Mouse (Mus musculus): ENCODE results near the gene Ugt1a5. TPM values are rescaled to one million over a fixed set of nuclear protein-coding genes. Genes with fewer than 3 reads are reported as not detected.

Ugt1a5 gene
- total RNA-seq, 1 experiment, result not detected

DNA sequence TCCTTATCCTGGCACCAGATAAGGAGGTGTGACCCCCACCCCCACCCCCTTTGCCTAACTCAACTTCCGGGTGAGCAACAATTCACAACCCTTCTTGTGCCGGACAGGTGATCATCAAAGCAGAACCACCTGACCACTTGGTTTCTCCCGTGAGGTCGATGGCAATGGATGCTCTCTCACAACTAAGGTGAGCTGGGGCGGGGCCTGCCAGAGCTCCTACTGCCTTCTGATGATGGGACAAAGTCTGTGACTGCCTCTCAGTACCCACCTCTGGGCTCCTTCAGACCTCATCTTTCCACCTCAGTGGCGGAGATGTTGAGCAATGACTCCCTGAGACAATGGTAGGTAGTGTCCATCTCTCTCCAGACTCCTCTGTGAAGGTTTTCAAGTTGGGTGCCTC is 80.1 kb downstream of the Ugt1a5 start:
- TF ChIP-seq ZNF384 (IDR thresholded peaks at IDR 0.05; ENCODE audit: low read depth, low read length) (no peak), CHD2 (IDR thresholded peaks at IDR 0.05; ENCODE audit: low read depth, low read length) (no peak), HCFC1 (IDR thresholded peaks at IDR 0.05; ENCODE audit: borderline replicate concordance, insufficient read depth, low read length) (no peak), ZC3H11A (IDR thresholded peaks at IDR 0.05; ENCODE audit: borderline replicate concordance, low read depth, low read length) (no peak), MAFK (IDR thresholded peaks at IDR 0.05; ENCODE audit: insufficient read depth, low read depth, low read length) (no peak)
- H3K9me3 ChIP-seq (ENCODE audit: control insufficient read depth, insufficient read depth, low read depth, low read length), result no peaks in the 10 kb centered on the region
- no peak for DNase-seq (ENCODE audit: low read depth, low spot score)
- H3K36me3 ChIP-seq (ENCODE audit: control insufficient read depth, insufficient read depth, low read length, poor library complexity, severe bottlenecking), result no peaks in the 10 kb centered on the region
- in situ Hi-C loops (cut with MboI; ENCODE audit: low sequenced_read_pairs in 2 of 2, unreplicated experiment in 2 of 2), result no loop called here
- H3K27ac ChIP-seq (ENCODE audit: insufficient read depth, low read depth, low read length, poor library complexity, severe bottlenecking), result no peak overlapping the region
- H3K4me1 ChIP-seq (ENCODE audit: control insufficient read depth in 2 of 2, insufficient read depth in 2 of 2, low read length in 2 of 2, poor library complexity in 1 of 2), result no peaks in the 10 kb centered on the region
- no peak overlapping the region for H3K4me3 ChIP-seq (ENCODE audit: insufficient read depth in 1 of 2, low read depth in 1 of 2, low read length in 2 of 2, poor library complexity in 1 of 2, severe bottlenecking in 1 of 2)
- no peak overlapping the region for H3K9ac ChIP-seq (ENCODE audit: insufficient read depth, low read depth, low read length, poor library complexity, severe bottlenecking)

DNA sequence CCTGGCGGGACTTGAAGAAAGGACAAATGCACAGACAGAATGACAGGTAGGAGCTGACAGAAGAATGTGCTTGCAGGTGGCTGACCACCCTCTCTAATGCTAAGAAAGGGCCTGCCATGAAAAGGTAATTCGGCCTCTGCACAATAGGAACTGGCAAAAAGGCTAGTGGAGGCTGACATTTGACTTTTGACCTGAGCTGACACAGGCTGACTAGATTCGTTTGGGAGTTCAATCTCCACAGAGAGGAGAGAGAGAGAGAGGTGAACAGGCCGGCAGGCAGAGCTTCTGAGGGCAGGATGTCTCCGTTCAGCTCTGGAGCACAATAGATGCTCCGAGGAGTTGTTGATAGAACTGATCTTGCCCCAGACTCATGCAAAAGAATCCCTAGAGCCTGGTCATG is 80.6 kb downstream of the Ugt1a5 start:
- TF ChIP-seq MAFK (IDR thresholded peaks at IDR 0.05; ENCODE audit: insufficient read depth, low read depth, low read length) (no peak), CHD2 (IDR thresholded peaks at IDR 0.05; ENCODE audit: low read depth, low read length) (no peak), HCFC1 (IDR thresholded peaks at IDR 0.05; ENCODE audit: borderline replicate concordance, insufficient read depth, low read length) (no peak), ZNF384 (IDR thresholded peaks at IDR 0.05; ENCODE audit: low read depth, low read length) (no peak), ZC3H11A (IDR thresholded peaks at IDR 0.05; ENCODE audit: borderline replicate concordance, low read depth, low read length) (no peak)
- no peaks in the 10 kb centered on the region for H3K4me1 ChIP-seq (ENCODE audit: control insufficient read depth in 2 of 2, insufficient read depth in 2 of 2, low read length in 2 of 2, poor library complexity in 1 of 2)
- no peaks in the 10 kb centered on the region for H3K36me3 ChIP-seq (ENCODE audit: control insufficient read depth, insufficient read depth, low read length, poor library complexity, severe bottlenecking)
- DNase-seq (ENCODE audit: low read depth, low spot score), result no peak
- no peaks in the 10 kb centered on the region for H3K9me3 ChIP-seq (ENCODE audit: control insufficient read depth, insufficient read depth, low read depth, low read length)
- no peak overlapping the region for H3K27ac ChIP-seq (ENCODE audit: insufficient read depth, low read depth, low read length, poor library complexity, severe bottlenecking)
- in situ Hi-C loops (cut with MboI; ENCODE audit: low sequenced_read_pairs in 2 of 2, unreplicated experiment in 2 of 2), result no loop called here
- no peak overlapping the region for H3K4me3 ChIP-seq (ENCODE audit: insufficient read depth in 1 of 2, low read depth in 1 of 2, low read length in 2 of 2, poor library complexity in 1 of 2, severe bottlenecking in 1 of 2)
- no peak overlapping the region for H3K9ac ChIP-seq (ENCODE audit: insufficient read depth, low read depth, low read length, poor library complexity, severe bottlenecking)

GRCm38 (mm10) chr1:88247660-88248059 is 81.8 kb downstream of the Ugt1a5 start:
- in situ Hi-C loops (cut with MboI; ENCODE audit: low sequenced_read_pairs in 2 of 2, unreplicated experiment in 2 of 2), result no loop called here
- H3K4me3 ChIP-seq (ENCODE audit: insufficient read depth in 1 of 2, low read depth in 1 of 2, low read length in 2 of 2, poor library complexity in 1 of 2, severe bottlenecking in 1 of 2), result no peak overlapping the region
- no peaks in the 10 kb centered on the region for H3K9me3 ChIP-seq (ENCODE audit: control insufficient read depth, insufficient read depth, low read depth, low read length)
- TF ChIP-seq ZC3H11A (IDR thresholded peaks at IDR 0.05; ENCODE audit: borderline replicate concordance, low read depth, low read length), result no peak
- no peak for TF ChIP-seq MAFK (IDR thresholded peaks at IDR 0.05; ENCODE audit: insufficient read depth, low read depth, low read length)
- no peak for TF ChIP-seq ZNF384 (IDR thresholded peaks at IDR 0.05; ENCODE audit: low read depth, low read length)
- no peak for TF ChIP-seq CHD2 (IDR thresholded peaks at IDR 0.05; ENCODE audit: low read depth, low read length)
- TF ChIP-seq HCFC1 (IDR thresholded peaks at IDR 0.05; ENCODE audit: borderline replicate concordance, insufficient read depth, low read length), result no peak
- H3K27ac ChIP-seq (ENCODE audit: insufficient read depth, low read depth, low read length, poor library complexity, severe bottlenecking), result no peak overlapping the region
- no peaks in the 10 kb centered on the region for H3K36me3 ChIP-seq (ENCODE audit: control insufficient read depth, insufficient read depth, low read length, poor library complexity, severe bottlenecking)
- no peak overlapping the region for H3K9ac ChIP-seq (ENCODE audit: insufficient read depth, low read depth, low read length, poor library complexity, severe bottlenecking)
- no peak for DNase-seq (ENCODE audit: low read depth, low spot score)
- H3K4me1 ChIP-seq (ENCODE audit: control insufficient read depth in 2 of 2, insufficient read depth in 2 of 2, low read length in 2 of 2, poor library complexity in 1 of 2), result no peaks in the 10 kb centered on the region

DNA sequence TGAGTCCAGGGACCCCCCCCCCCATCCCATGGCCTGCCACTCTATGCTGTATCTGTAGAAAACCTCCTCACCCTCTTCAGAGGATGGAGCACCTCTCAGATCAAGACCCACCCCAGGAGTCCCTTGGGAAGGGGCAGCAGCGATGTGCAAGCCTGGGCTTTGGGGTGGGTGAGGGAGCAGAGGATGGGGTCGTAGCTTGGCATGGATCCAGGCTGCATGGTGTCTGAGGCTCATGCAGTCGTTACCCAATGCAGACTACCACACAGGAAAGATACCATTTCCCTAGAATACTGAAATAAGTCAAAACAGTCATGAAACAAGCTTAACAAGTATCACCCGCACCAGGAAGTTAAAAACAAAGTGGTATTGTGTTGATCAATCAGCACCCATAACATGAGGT is 82.8 kb downstream of the Ugt1a5 start:
- in situ Hi-C loops (cut with MboI; ENCODE audit: low sequenced_read_pairs in 2 of 2, unreplicated experiment in 2 of 2), result no loop called here
- Histone ChIP-seq H3K9me3 (ENCODE audit: control insufficient read depth, insufficient read depth, low read depth, low read length) (no peaks in the 10 kb centered on the region), H3K4me1 (ENCODE audit: control insufficient read depth in 2 of 2, insufficient read depth in 2 of 2, low read length in 2 of 2, poor library complexity in 1 of 2) (no peaks in the 10 kb centered on the region), H3K9ac (ENCODE audit: insufficient read depth, low read depth, low read length, poor library complexity, severe bottlenecking) (no peak overlapping the region), H3K36me3 (ENCODE audit: control insufficient read depth, insufficient read depth, low read length, poor library complexity, severe bottlenecking) (no peaks in the 10 kb centered on the region), H3K27ac (ENCODE audit: insufficient read depth, low read depth, low read length, poor library complexity, severe bottlenecking) (no peak overlapping the region), H3K4me3 (ENCODE audit: insufficient read depth in 1 of 2, low read depth in 1 of 2, low read length in 2 of 2, poor library complexity in 1 of 2, severe bottlenecking in 1 of 2) (no peak overlapping the region)
- DNase-seq (ENCODE audit: low read depth, low spot score), result no peak
- TF ChIP-seq CHD2 (IDR thresholded peaks at IDR 0.05; ENCODE audit: low read depth, low read length) (no peak), HCFC1 (IDR thresholded peaks at IDR 0.05; ENCODE audit: borderline replicate concordance, insufficient read depth, low read length) (no peak), ZC3H11A (IDR thresholded peaks at IDR 0.05; ENCODE audit: borderline replicate concordance, low read depth, low read length) (no peak), MAFK (IDR thresholded peaks at IDR 0.05; ENCODE audit: insufficient read depth, low read depth, low read length) (no peak), ZNF384 (IDR thresholded peaks at IDR 0.05; ENCODE audit: low read depth, low read length) (no peak)

DNA sequence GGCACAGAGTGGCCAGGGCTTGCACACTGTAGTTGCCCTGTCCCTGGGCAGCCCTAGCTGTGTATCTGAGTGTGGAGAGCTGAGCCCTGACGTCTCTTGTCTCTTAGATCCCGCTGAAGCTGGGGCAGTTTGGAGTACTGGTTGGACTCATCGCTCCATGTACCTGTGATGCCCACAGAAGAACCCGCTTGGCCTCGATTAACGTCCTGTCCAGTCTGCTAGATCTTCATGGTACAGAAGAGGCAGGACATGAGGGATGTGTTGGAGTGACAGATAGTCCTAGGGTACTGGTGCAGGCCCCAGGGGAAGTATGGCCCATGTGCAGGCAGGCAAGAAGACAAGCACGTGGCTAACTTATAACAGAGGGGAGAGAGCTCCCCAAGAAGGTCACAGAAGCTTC is 83.8 kb downstream of the Ugt1a5 start:
- DNase-seq (ENCODE audit: low read depth, low spot score), result no peak
- TF ChIP-seq HCFC1 (IDR thresholded peaks at IDR 0.05; ENCODE audit: borderline replicate concordance, insufficient read depth, low read length) (no peak), ZC3H11A (IDR thresholded peaks at IDR 0.05; ENCODE audit: borderline replicate concordance, low read depth, low read length) (no peak), CHD2 (IDR thresholded peaks at IDR 0.05; ENCODE audit: low read depth, low read length) (no peak), ZNF384 (IDR thresholded peaks at IDR 0.05; ENCODE audit: low read depth, low read length) (no peak), MAFK (IDR thresholded peaks at IDR 0.05; ENCODE audit: insufficient read depth, low read depth, low read length) (no peak)
- H3K4me1 ChIP-seq (ENCODE audit: control insufficient read depth in 2 of 2, insufficient read depth in 2 of 2, low read length in 2 of 2, poor library complexity in 1 of 2), result no peaks in the 10 kb centered on the region
- H3K9ac ChIP-seq (ENCODE audit: insufficient read depth, low read depth, low read length, poor library complexity, severe bottlenecking), result no peak overlapping the region
- no peaks in the 10 kb centered on the region for H3K9me3 ChIP-seq (ENCODE audit: control insufficient read depth, insufficient read depth, low read depth, low read length)
- in situ Hi-C loops (cut with MboI; ENCODE audit: low sequenced_read_pairs in 2 of 2, unreplicated experiment in 2 of 2), result no loop called here
- no peak overlapping the region for H3K4me3 ChIP-seq (ENCODE audit: insufficient read depth in 1 of 2, low read depth in 1 of 2, low read length in 2 of 2, poor library complexity in 1 of 2, severe bottlenecking in 1 of 2)
- H3K36me3 ChIP-seq (ENCODE audit: control insufficient read depth, insufficient read depth, low read length, poor library complexity, severe bottlenecking), result no peaks in the 10 kb centered on the region
- H3K27ac ChIP-seq (ENCODE audit: insufficient read depth, low read depth, low read length, poor library complexity, severe bottlenecking), result no peak overlapping the region

All from ES-E14 (cell line).